In the genomic region with DNA sequence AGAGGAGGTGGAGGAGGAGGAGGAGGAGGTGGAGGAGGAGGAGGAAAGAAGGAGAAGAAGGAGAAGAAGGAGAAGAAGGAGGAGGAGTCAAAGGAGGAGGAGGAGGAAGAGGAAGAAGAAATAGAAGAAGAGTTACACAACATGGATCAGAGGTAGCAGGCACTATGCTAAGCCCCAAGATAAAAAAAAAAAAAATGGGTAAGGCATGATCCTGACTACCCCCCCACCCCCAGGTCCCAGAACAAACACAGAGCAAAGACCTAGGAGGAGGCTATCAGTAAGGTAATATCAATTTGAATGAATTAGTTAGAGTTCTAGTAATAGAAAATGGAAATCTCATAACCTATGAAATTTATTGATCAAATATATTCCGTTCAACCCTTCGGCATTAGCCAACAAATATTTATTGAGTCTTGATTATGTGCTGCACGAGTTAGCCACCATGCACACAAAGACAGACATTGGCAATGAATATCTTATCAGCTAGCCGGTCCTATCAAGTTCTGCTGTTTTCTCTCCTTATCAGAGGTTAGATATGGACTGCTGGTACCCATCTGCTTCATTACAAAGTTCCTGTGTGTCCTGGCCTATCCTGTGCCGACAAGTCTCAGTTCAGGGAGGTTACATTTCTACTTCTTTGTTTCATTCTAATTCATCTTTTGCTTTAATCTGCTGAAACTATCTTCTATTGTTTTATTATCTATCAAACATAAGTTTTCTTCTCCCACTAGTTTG, we compare ENCODE assay signal across 21 mouse cellular contexts. TPM values are rescaled to one million over a fixed set of nuclear protein-coding genes. Genes with fewer than 3 reads are reported as not detected.
"Had no signal": no experiment of that assay in that cellular context is flagged by ENCODE, and none has a peak within 500 bp of the region (broad histone marks: within the 10 kb centered on the region; RNA-seq: fewer than 3 reads in every experiment).

No protein-coding gene starts in this region.

- DNase-seq: lung, adult 18-20 months; lung, embryonic 14.5 days; lung, postnatal 10 days; lung, postnatal 4 days; midbrain, embryonic 14.5 days; retina, postnatal 1 day; right cerebral cortex, postnatal 14 days; thymus, adult 18-20 months; thymus, postnatal 14 days; thymus, postnatal 36 days had no signal

- H3K4me3 ChIP-seq: midbrain, embryonic 10.5 days; midbrain, embryonic 12.5 days; myocyte; neural tube, embryonic 13.5 days; neural tube, embryonic 15.5 days had no signal

- H3K4me1 ChIP-seq: midbrain, embryonic 10.5 days; midbrain, embryonic 12.5 days; neural tube, embryonic 13.5 days; neural tube, embryonic 15.5 days had no signal

- H3K27ac ChIP-seq: midbrain, embryonic 10.5 days; midbrain, embryonic 12.5 days; neural tube, embryonic 13.5 days; neural tube, embryonic 15.5 days had no signal

- ATAC-seq: midbrain, embryonic 16.5 days had no signal

- H3K9me3 ChIP-seq: midbrain, embryonic 10.5 days; midbrain, embryonic 12.5 days; neural tube, embryonic 13.5 days; neural tube, embryonic 15.5 days had no signal

- H3K4me2 ChIP-seq: lung, embryonic 14.5 days; midbrain, embryonic 12.5 days; neural tube, embryonic 13.5 days; neural tube, embryonic 15.5 days had no signal

- H3K9ac ChIP-seq: lung, embryonic 14.5 days; midbrain, embryonic 12.5 days; neural tube, embryonic 13.5 days; neural tube, embryonic 15.5 days had no signal

- H3K36me3 ChIP-seq: midbrain, embryonic 10.5 days; midbrain, embryonic 12.5 days; neural tube, embryonic 13.5 days; neural tube, embryonic 15.5 days had no signal

- H3K27me3 ChIP-seq: midbrain, embryonic 12.5 days; neural tube, embryonic 13.5 days; neural tube, embryonic 15.5 days had no signal

RNA-seq across cellular contexts. Expression of gene Mmp20, which starts 24.5 kb away (rescaled TPM):
- total RNA-seq: megakaryocyte, adult 5-6 weeks; megakaryocyte-erythroid progenitor cell, adult 5-6 weeks had no signal
- polyA plus RNA-seq: liver, embryonic 16.5 days; lung, embryonic 14.5 days; lung, embryonic 16.5 days; midbrain, embryonic 10.5 days; midbrain, embryonic 12.5 days; midbrain, embryonic 14.5 days; midbrain, embryonic 16.5 days; myocyte; neural tube, embryonic 11.5 days; neural tube, embryonic 13.5 days; neural tube, embryonic 15.5 days had no signal

RNA-seq across cellular contexts. Expression of gene Mmp7, which starts 39.4 kb away (rescaled TPM):
- total RNA-seq: megakaryocyte, adult 5-6 weeks; megakaryocyte-erythroid progenitor cell, adult 5-6 weeks had no signal
- polyA plus RNA-seq: liver, embryonic 16.5 days; lung, embryonic 16.5 days; midbrain, embryonic 10.5 days; midbrain, embryonic 12.5 days; midbrain, embryonic 14.5 days; midbrain, embryonic 16.5 days; myocyte; neural tube, embryonic 11.5 days; neural tube, embryonic 13.5 days; neural tube, embryonic 15.5 days had no signal
